Mouse (Mus musculus): ENCODE measurements around the gene Galnt15. TPM values are rescaled to one million over a fixed set of nuclear protein-coding genes. Genes with fewer than 3 reads are reported as not detected.

The Galnt15 gene
- total RNA-seq (2021) = 8.9 and 17.0 TPM in 2 replicates
- long read RNA-seq, experiment 1, full-length matches to known transcripts = 7 of 8 reads
- long read RNA-seq, experiment 1, partial matches to known transcripts = 0 of 8 reads
- long read RNA-seq, experiment 1, other reads (novel, unspliced or antisense) = 1 of 8 reads
- long read RNA-seq, experiment 2, partial matches to known transcripts = 0 of 5 reads
- long read RNA-seq, experiment 2, other reads (novel, unspliced or antisense) = 5 of 5 reads

DNA sequence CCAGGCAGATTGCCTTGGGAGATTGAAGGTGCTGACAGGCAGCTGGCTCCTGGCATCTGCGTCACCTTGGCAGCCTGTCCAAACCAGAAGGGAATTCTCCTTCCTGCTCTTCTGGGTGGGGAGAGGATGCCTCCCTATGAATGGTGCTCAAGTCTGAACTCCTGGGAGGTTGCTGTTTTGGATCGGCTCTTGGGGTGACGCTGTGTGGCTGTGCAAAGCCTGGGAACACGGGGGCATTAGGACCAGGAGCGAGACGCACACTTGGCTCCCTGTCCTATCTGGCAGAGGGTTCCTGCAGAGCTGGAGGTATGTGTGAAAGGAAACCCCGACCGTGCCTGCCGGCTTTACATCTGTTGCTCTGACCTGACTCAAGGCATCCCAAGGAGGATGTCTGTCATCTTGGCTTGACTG, at the start of gene Galnt15:
Gene Galnt15 (plus strand): TSS at position 309 of the 411 bp plus-strand sequence.
- peak; percentile 68 for DNase-seq

DNA sequence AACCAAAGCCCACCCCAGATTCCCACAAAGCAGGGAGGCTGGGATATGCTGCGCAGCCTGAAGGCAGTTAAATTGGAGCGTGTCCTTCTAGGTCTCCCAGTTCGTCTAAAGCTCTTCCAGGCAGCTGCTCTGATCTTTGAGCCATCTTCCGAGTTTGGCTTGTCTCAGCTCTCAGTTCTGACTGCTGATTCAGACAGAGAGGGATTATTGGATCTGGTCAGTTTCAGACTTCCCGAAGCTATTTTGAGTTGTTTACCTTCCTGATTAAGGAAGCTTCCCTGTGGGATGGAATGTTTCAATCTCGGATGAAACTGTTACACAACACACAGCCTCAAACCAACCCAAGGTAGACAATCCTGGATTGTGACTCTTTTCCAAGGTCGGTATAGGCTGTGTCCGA, 34.8 kb upstream of the Galnt15 start:
- DNase-seq = no peak

DNA sequence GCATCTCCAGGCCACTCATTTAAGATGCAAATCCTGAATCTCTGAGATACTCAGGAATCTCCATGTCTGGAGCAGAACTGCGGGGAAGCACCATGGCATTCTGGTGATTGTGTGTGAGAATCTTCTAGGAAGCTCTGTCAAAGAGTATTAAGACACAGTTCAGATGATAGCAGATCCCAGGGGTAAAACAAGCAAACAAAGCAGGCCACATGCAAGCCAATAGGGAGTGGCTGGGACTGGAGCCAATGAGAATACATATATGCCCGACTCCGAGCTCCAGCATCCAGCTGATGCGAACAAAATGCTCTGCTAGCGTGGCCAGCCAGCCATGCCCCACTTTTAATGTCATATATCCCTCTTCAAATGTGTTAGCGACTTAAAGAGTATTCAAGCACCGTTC, 27.8 kb upstream of the Galnt15 start:
- no peak for DNase-seq

DNA sequence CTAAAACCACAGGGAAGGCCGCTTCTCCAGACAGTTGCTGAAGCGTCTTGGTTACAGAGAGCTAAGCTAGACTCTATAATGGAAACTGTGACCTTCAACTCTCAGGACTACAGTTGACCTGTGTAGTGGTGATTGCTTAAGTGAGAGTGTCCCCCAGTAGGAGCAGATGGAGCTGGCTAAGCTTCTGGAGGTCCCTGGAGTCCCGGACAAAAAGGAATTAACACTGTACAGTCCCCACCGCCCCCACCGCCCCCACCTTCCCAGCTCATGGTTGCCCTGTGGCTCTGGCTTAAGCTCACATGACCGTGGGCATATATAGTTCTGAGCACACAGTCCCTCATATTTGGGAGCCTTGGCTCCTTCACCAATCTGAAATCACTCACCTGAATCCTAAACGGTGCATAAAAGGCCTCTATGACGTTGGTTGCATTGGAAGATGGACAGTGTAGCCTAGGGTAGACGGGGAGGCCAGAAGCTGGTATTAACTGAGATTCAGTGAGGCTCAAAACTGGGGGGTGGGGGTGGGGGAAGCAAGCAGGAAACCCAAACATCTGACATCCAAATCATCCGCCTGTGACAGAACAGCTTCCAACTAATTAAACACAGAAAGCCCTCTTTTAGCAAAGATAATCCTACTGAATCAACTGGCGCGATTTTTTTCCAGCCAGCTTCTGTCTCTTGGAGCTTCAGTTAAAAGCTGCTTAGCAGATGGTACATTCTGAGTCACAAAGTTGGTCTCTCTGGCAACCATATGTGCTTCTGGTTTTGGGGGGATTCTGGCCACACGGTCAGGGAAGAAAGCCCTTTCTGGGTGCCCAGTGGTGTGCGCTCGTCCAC, 26.1 kb upstream of the Galnt15 start:
- no peak for DNase-seq

DNA sequence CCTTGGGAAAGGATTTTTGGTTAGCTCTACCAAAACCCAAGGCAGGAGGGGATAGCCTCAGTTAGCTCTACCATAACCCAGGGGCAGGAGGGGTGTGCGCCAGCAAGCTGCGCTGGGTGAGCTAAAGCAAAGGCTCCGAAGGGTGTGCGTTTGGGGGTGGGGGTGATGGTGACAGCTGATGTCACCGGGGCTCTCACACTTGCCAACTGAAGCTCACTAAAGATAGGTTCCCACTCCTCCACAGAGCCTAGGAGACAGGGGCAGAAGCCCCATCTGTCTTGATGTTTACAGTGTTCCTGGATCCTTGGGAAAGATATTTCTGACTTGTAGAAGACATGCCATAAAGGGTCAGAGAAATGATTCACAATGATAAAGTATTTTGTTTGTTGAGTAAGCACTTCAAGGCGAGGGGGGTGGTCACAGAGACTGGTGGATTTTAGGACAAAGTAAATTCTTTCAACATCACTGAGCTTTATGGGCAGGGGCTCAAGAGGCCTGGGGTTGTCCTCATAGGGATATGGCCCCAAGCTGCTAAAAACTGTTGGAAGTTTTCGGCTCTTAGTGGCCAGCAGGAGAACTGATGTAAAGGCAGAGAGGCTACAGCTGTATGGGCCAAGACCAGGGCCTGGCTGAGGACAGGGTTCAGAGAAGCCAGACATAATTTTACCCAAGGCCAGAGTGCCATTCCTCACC, 24.7 kb upstream of the Galnt15 start:
- DNase-seq = peak; percentile 34

DNA sequence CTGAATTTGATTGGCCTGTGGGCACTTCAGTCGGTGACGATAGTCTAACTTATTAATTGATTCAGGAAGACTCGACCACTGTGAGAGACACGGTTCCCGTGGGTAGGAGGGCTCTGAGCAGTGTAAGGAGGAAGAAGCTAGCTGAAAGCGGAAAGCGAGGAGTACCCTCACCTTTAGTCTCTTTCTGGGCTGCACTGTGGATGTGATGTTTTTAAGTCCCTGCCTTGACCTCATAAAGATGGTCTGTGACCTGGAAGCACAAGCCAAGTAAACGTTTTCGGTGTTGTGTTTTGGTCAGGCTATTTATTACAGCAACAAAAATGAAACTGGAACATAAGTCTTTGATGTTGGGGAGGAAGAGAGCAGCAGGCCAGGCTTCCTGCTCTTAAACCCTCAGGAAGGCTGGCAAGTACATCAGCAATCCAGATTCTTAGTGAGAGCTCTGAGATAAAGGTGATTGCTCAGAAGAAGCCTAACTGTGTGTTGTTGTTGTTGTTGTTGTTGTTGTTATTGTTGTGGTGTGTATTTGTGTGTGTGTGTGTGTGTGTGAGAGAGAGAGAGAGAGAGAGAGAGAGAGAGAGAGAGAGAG, 23.0 kb upstream of the Galnt15 start:
- peak; percentile 34 for DNase-seq

DNA sequence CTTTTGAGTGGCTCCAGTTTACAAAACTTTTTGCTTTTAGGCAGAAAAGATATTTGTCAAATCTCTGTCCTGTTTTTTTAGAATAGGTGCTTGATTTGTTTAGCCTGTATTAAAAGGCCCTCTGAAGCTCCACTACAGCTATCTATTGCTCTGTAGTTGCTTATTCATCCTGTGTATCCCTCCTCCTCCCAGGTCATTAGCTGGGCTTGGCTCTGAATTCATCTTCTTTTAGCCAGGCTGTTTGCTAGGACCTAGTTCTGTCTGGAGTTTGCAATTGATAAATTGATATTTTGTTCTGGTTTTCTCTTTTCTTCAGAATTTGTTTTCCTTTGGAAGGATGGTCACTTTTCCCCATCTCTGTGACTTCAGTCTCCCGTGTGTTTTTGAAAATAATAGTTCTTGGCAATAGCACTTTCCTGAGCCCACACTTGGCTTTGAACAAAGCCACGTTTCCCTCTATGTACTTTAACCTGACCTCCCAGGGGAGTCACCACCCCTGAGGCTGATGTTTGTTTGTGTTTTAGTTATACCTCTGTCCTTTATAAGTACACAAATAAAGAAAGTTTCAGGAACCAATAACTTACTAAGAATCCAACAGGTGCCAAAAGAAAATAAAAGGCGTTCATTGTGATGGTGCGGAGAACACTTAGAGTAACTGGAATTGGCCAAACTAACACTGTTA, 21.0 kb upstream of the Galnt15 start:
- no peak for DNase-seq

DNA sequence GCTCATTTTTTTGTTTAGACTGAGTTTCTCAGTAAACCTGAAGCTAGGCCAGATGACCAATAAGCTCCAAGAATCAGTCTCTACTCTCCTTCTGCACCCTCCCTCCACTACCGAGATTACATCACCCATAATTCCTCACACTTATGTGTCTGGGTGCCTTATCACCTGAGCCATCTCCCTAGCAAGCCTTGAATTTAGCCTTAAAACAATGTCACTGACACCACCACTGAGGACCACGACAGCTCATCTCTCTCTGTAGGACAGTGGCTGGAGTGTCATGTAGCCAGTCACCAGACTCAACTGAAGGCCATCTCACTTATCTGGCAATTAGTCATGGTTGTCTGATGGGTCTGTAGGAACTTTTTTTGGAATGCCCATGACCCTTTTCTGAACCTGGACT, 19.1 kb upstream of the Galnt15 start:
- DNase-seq = no peak

DNA sequence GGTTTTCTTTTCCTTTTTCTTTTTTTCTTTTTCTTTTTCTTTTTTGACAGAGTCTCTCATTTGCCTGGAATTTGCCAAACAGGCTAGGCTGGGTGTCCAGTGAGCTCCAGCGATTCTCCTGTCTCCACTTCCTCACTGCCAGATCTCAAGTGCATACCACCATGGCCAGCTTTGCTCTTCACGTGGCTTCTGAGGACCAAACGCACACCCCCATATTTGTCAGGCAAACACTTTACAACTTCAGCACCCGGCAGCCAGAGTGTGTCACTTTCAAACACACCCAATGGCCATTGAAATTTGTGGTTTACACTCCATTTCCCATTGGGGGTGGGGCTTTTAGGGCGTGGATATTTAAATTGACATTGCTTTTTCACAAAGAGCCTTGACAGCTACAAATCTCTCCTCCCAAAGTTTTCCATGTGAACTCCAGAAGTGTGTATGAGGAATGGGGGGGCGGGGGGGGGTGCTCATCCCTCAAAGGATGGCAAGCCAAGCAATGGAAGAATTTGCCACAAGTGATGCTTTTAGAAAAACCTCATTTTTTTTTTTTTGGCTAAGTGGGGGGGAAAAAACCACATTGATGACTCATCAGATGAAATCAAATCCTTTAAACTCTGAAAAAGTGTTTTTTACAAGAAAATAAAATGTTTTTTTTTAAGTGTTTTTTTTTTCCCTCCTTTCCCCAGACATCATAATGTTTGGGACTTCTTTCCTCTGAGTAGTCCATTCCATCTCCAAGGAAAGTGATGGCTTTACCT, 17.1 kb upstream of the Galnt15 start:
- no peak for DNase-seq

DNA sequence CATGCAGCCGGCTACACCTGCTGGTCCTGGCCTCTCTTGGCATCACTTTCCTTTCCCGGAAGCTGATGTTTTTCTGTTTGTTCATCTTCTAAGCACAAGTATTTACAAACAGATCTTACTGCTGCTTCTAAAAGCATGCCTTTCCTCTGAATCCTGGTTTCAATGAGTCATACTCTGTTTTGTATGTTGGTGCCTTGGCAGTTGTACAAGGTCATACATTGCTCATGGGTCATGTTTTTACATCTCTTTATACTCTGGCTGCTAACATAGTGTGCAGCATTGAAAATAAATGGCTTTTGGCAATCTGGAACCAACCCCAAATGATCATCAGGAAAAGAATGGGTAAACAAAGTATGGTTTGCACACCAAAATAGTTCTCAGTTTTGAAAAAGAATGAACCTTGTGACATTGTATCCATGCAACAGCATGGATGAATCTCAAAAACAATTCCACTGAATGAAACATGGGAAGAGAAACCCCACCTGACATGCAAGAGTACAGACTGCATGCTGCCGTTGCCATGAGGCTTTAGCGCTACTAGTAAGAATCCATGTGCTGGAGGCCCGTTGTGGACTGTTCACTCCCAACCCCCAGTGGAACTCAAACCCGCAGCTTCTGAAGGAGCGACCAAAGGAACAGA, 13.5 kb upstream of the Galnt15 start:
- DNase-seq = peak; percentile 54

DNA sequence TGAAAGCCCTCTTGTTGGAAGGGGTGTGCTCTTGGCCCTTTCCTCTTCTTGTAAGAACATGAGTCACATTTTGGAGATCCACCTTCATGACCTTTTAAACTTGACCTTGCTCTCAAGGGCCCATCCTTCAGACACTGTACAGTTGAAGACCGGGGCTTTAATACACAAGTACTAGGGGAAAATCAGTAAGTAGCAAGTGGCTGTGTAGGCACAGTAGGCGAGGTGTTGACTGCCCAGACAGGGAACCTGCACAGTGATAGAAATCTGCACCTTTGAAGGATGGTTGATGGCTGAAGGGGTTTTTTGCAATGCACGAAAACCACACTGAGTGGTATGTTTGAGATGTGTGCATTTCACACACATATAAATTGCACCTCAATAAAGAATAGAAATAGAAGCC, 12.3 kb upstream of the Galnt15 start:
- no peak for DNase-seq

DNA sequence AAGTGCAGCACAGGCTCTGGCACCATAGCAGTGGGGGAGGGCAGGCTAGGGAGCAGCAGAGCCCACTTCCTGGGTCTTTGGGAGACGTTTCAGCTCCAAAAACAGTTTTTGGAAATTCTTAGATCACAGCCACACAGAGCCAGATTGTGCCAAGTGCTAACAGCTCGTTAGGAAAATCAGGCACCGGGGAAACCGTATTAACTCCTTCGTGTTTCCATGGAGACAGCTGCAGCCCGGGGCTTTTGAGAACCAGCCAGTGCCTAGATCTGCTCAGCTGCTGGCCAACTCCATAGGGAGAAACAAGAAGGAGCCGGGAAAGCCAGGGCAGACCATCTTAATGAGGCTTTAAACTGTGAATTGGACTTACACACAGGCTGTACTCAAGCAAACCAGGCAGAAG, 11.9 kb upstream of the Galnt15 start:
- peak; percentile 41 for DNase-seq

DNA sequence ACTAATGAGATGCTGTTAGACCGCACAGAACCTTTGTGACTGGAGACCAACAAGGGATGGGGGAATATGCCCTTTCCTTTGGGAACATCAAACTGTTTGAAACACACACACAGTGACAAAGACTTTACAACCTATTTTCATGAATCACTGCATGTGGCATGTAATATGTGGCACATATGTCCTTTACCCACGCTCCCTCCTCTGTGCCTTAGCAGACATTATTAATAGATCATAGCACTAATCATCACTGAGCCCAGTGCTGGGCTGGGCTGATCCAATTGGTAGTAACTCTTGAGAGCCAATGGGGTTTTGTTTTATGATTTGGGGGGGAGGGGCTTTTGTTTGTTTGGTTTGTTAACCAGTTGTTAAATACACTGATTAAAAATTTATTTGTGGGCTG, 11.3 kb upstream of the Galnt15 start:
- DNase-seq = no peak

DNA sequence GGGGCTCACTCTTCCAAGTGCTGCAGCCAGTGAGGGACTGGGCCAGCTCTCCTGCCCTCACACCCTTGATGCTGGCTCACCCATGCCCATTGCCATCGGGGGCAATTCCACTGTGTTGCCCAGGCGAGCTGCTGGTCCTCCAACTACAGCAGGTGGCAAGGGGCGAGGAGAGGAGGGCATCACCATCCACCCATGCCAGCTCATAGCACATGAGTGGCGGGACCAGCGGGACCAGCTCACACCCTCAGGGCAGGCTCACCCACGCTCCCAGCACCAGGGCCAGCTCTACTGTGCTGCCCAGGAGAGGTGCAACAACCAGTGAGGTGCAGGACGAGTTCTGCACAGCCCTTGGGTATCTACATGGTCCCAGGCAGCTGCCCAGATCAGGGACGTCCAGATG, 9.7 kb upstream of the Galnt15 start:
- DNase-seq = no peak

DNA sequence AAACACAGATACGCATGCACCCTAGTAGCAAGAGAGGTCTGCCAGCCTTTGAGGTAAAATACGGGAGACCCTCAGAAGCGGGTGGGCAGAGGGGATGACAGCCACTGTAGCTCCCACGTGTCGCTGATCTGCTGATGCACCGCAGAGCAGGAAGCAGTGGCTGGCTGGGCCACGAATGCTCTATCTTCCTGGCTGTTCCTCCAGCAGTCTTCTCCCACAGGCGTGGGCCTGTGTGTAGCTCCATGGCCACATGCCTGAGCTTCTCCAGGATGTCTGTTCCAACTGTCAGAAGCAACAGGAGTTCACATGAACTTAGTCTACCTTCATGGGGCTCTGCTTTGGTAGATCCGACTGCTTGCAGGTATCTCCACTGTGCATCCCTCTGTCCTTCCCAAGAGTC, 6.8 kb upstream of the Galnt15 start:
- DNase-seq = no peak

DNA sequence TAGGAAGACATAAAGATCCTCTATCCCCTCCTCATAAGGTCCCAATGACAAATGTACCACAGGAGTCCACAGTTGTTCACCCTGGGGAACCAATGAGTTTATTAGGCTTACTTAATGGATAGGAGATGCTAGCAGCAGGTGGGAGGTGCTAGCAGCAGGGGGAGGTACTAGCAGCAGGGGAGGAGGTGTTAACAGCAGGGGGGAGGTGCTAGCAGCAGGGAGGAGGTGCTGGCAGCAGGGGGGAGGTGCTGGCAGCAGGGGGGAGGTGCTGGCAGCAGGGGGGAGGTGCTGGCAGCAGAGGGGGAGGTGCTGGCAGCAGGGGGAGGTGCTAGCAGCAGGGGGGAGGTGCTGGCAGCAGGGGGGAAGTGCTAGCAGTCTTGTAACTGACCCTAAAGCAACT, 6.3 kb upstream of the Galnt15 start:
- no peak for DNase-seq

DNA sequence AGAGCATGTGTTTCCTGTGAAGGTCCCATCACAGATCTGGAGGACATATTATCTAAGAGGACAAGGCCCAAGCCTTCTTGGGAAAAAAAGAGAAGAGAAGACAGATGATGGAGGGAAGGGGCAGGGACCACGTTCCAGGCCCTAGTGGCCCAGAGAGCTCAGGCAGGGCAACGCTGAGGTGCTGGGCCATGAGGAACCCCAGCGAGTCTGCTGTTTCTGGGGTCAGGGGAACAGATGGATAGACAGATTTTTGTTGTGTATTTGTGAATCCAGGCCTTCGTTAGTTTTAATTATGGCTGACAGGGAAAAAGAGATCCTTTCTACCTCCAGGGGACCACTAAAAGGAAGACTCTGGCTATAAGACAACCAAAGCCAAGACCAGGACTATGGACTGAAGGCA, 4.9 kb upstream of the Galnt15 start:
- no peak for DNase-seq

DNA sequence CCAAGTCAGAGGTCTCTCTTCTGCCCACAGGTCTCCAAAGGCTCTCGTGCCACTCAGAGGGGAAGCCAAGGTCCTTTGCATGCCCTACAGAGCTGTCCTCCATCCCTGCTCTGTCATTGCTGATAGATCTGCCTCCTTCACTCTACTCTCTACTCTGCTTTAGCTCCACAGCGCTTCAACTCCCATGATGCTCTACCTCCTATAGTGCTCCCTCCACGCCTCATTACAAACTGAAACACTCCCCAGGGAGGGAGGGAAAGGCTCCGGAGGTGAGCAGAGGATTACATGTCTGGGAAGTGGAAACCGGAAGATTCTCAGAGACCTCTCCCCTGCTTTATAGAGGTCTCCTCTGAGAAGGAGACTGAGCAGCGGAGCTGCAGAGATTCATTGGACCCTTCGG, 1.6 kb upstream of the Galnt15 start:
- no peak for DNase-seq

DNA sequence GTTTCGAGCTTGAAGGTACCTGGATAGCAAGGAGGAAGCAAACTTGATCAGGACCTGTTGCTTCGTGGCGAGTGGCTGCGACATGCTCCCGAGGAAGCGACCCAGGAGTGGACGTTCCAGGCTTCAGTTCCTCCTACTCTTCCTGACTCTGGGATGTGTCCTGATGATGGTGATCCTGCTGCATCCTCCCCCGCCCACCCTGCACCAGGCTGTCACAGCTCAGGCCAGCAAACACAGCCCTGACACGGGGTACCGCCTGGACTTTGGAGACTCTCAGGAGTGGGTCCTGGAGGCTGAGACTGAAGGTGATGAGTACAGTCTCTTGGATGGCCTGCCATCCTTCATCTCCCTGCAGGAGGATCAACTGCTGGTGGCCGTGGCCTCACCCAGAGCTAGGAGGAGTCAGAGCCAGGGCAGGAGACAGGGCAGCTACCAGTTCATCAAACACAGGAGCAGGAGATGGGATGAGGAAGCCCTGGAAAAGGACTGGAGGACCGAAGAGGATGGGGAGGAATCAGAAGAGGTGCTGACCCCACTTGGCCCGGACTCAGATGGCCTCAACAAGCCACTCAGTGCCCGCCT, 713 bp downstream of the Galnt15 start:
- no peak for DNase-seq

DNA sequence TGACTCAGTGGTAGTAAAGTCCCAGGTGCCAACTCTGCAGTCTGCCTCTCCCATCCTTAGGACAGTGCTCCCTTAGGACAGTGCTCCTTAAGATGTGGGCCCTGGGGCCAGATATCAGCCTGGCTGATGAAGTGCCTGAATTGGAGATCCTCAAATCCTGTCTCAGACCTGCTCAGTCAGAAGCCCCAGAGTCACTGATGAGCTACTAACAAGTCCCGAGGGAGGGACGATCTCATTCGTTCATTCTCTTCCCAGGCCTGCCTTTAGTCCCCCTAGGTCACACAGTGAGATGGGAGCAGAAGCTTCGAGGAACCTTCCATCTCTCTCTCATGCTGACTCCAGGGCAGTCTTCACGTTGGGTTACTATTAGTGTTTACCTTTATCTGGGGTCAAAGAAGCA, 1.3 kb downstream of the Galnt15 start:
- DNase-seq = no peak

DNA sequence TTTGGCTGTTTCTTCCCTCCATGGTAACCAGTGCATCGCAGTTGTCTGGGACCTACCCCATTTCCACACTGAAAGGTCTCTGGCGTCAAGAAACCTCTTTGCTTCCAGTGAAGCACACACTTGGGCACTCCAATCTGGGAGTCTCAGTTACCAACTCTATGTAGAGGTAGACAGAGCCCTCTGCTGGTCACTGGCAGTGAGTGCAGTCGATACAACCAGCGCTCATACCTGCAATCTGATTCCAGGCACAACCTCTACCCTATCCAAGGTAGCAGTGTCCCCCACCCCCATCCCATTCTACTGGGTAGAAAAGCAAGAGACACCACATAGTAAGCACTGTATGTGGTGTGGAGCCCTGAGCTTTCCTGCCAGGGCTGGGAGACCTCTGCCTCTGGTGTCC, 3.7 kb downstream of the Galnt15 start:
- DNase-seq = peak; percentile 83
